Mouse (Mus musculus): ENCODE data around the gene Vmn1r208. TPM values are rescaled to one million over a fixed set of nuclear protein-coding genes. Genes with fewer than 3 reads are reported as not detected.
"Not testable (repeated sequence)": the region's sequence is repeated elsewhere in the genome, so short reads cannot be mapped to it uniquely, and the experiment has no call there.

Vmn1r208 gene
- not detected for total RNA-seq (2022)

- not testable (repeated sequence) for DNase-seq (ENCODE audit: low spot score in 2 of 2)
Observed at GRCm38 (mm10) chr13:22777300-22777699, at the start of gene Vmn1r208. TSS of gene Vmn1r208 (minus strand) at chr13:22777400.

- DNase-seq (ENCODE audit: low spot score in 2 of 2), result not testable (repeated sequence)
Observed at GRCm38 (mm10) chr13:22821601-22822000, 44.4 kb upstream of the Vmn1r208 start.

DNA sequence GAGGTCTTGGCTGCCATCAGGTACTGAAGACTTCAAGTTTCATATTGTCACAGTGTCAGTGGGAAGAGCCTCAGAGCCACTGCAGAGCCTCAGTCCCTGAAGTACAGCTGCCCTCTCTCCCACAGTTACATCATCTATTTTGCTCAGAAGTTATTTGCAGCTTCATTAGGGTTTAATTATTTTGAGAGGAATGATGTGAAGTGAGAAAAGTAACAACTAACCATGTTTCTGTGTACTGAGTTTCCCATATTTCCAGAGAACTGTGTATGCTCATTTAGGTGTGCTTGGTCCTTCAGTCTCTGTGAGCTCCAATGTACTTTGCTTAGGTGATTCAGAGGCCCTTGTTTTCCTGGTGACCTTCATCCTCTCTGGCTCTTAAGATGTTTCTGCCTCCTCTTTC is 32.4 kb upstream of the Vmn1r208 start, which contains the start of gene Vmn1r209:
Gene Vmn1r209, minus strand, starts transcription at position 101 of the 400 bp plus-strand sequence.
- DNase-seq (ENCODE audit: low spot score in 2 of 2), result not testable (repeated sequence)

GRCm38 (mm10) chr13:22788096-22788495 is 10.9 kb upstream of the Vmn1r208 start:
- not testable (repeated sequence) for DNase-seq (ENCODE audit: low spot score in 2 of 2)

DNA sequence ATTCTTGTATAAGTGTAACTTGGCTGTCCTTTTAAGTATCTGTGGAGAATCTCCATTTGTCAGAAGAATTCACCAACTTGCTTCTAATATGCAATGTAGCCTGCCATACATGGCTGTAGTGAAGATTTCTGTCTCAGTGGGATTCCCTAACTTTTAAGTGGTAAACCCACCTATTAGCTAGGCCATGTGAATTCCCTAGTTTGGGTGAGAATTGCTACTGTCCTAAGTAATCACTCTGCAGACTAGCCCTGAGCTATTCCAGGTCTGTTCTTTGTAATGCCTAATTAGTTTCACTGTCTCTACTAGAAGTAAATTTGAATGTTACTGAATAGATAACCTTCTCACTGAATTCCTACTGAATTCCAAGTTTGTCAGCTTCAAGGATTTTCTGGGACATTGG is 7.0 kb upstream of the Vmn1r208 start:
- DNase-seq (ENCODE audit: low spot score in 2 of 2), result not testable (repeated sequence)

DNA sequence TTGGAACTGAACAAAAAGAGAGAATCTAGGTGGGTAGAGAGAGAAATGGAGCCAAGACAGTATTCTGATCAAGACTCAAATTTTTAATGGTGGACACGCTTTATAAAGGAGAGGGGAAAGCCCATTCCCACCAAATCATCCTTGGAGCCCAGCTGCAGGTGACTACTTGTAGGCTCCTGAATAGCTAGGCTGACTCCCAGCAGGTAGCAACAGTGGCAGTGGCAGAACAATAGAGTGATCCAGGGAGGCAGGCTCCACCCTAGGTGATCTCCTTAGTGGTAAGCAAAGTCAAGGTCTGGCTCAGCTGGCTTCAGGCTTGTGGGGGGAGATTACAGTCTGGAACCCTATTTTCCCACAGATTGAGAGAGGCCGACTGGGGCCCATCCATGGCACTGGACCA is 5.6 kb downstream of the Vmn1r208 start:
- not testable (repeated sequence) for DNase-seq (ENCODE audit: low spot score in 2 of 2)

DNA sequence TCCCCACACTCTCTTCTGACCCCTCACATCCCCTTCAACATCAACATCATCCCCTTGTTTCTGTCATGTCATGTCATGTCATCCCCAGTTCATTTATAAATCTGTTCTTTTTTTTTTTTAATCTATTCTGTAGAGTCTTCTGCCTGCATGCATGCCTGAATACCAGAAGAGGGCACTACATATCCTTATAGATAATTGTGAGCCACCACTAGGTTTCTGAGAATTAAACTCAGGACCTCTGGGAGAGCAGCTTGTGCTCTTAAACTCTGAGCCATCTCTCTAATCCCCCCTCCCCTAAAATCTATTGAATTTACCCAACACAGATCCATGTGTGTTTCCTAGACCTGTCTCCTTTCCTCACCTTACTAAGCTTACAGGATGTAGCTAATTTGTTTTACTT is 29.7 kb downstream of the Vmn1r208 start:
- no peak for DNase-seq (ENCODE audit: low spot score in 2 of 2)

DNA sequence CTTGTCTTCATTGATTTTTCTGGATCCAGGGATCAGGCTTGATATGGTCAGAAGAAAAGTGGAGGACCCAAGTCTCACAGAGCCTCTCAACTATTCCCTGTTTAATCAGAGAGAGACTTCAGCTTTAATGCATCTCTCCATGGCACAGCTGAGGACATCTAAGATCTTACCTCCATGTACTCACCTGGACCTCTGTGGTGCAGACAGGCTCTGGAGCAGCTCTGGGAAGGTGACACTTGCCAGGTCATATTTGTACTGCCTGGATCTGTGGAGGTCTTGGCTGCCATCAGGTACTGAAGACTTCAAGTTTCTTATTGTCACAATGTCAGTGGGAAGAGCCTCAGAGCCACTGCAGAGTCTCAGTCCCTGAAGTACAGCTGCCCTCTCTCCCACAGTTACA is 47.7 kb downstream of the Vmn1r208 start, which contains the start of gene Vmn1r207-ps:
Gene Vmn1r207-ps, minus strand, starts transcription at position 101 of the 400 bp plus-strand sequence.
- not testable (repeated sequence) for DNase-seq (ENCODE audit: low spot score in 2 of 2)

Other genes starting within 250 kb of the Vmn1r208 start
- not detected for gene Vmn1r204, start 224.2 kb downstream of the Vmn1r208 start, total RNA-seq (2022)
- gene Vmn1r205, start 184.4 kb downstream of the Vmn1r208 start, total RNA-seq (2022), result not detected
- gene Vmn1r206, start 153.1 kb downstream of the Vmn1r208 start, total RNA-seq (2022), result not detected
- under 1 TPM in 3 of 4 experiments, not detected in 1; 0.11 to 0.24 (median 0.21) TPM for gene Vmn1r207-ps, start 47.8 kb downstream of the Vmn1r208 start, total RNA-seq (2022)
- under 1 TPM in 3 of 4 experiments, not detected in 1; 0.04 to 0.06 (median 0.05) TPM for gene Vmn1r209, start 32.3 kb upstream of the Vmn1r208 start, total RNA-seq (2022)
- gene Vmn1r210, start 53.9 kb upstream of the Vmn1r208 start, total RNA-seq (2022), result not detected
- gene Vmn1r211, start 80.2 kb upstream of the Vmn1r208 start, total RNA-seq (2022), result not detected
- gene Vmn1r212, start 106.8 kb upstream of the Vmn1r208 start, total RNA-seq (2022), result not detected
- gene Vmn1r213, start 230.3 kb upstream of the Vmn1r208 start, total RNA-seq (2022), result not detected

All from layer of hippocampus, adult 8-10 months (tissue).